8 mouse cellular contexts compared by ENCODE assay signal in the genomic region with DNA sequence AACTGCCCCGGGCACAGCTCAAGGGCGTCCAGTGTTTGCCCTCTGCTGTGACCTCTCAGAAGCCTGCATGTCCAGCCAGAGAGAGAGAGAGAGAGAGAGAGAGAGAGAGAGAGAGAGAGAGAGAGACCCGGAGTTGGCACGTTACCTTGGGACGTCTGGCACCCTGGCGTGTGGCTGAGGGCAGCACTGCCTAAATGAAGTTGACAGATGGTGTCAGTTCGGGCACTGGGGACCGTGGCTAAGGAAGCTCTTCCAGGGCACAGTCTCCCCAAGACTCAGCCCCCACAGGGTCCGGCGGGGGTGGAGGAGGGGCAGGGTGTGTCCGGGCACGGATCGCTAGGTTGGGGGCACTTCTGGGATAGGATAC. TPM values are rescaled to one million over a fixed set of nuclear protein-coding genes. Genes with fewer than 3 reads are reported as not detected.
DNase-seq lines count a peak whose midpoint lies in the region; ATAC-seq and TF ChIP-seq lines count a peak whose summit lies in the region.

No protein-coding gene starts in this region.

- H3K4me3 ChIP-seq in left cerebral cortex, adult 2 months = peak overlapping the region; percentile 43
- peak overlapping the region; percentile 44 for H3K4me3 ChIP-seq in forebrain, embryonic 13.5 days
- H3K4me3 ChIP-seq in liver, embryonic 15.5 days (replicated peaks) = no peak overlapping the region
- H3K4me3 ChIP-seq in stomach, embryonic 15.5 days (replicated peaks) = peak overlapping the region; percentile 58

- no peak for TF ChIP-seq CTCF in left cerebral cortex, adult 2 months (IDR thresholded peaks at IDR 0.05)

- no peaks in the 10 kb centered on the region for H3K9me3 ChIP-seq in forebrain, embryonic 13.5 days (replicated peaks)
- no peaks in the 10 kb centered on the region for H3K9me3 ChIP-seq in liver, embryonic 15.5 days (replicated peaks)
- no peaks in the 10 kb centered on the region for H3K9me3 ChIP-seq in stomach, embryonic 15.5 days

- no peak overlapping the region for H3K9ac ChIP-seq in forebrain, embryonic 13.5 days
- no peak overlapping the region for H3K9ac ChIP-seq in liver, embryonic 15.5 days
- H3K9ac ChIP-seq in stomach, embryonic 15.5 days = peak overlapping the region; percentile 19; the same call in 1 of the 2 replicates

- ATAC-seq in forebrain, embryonic 13.5 days = peak; percentile 22
- ATAC-seq in liver, embryonic 15.5 days (ENCODE audit: insufficient read depth) = no peak
- ATAC-seq in stomach, embryonic 15.5 days (ENCODE audit: insufficient read depth, low FRiP score, low read depth) = no peak
- ATAC-seq in cerebellum, adult (ENCODE audit: insufficient number of reproducible peaks, low FRiP score, low TSS enrichment) = no peak

- no peaks in the 10 kb centered on the region for H3K36me3 ChIP-seq in forebrain, embryonic 13.5 days (ENCODE audit: poor library complexity, severe bottlenecking)
- H3K36me3 ChIP-seq in liver, embryonic 15.5 days (replicated peaks) = no peaks in the 10 kb centered on the region
- H3K36me3 ChIP-seq in stomach, embryonic 15.5 days = no peaks in the 10 kb centered on the region

- intact Hi-C loops in left cerebral cortex, adult 2 months (cut with DNase I) = loop anchor here (5.0 kb wide), 1 partner anchor 177 kb away; no protein-coding TSS in a partner anchor
- intact Hi-C loops in left cerebral cortex, postnatal 10 days (cut with DNase I) = loop anchor here (10.0 kb wide), 1 partner anchor 180 kb away; the partner anchor contains the start of gene Foxc1
- intact Hi-C loops in left cerebral cortex, postnatal 4 days (cut with DNase I) = loop anchor here (5.0 to 10.0 kb wide), 2 partner anchors 638 to 720 kb away; no protein-coding TSS in a partner anchor

- 0% methylated on average over 13 of the region's 13 CpGs for WGBS in forebrain, embryonic 13.5 days
- WGBS in liver, embryonic 15.5 days (ENCODE audit: insufficient replicate concordance) = 2% methylated on average over 13 of the region's 13 CpGs
- under 1% methylated on average over 13 of the region's 13 CpGs for WGBS in stomach, embryonic 15.5 days

- no peak for DNase-seq in left cerebral cortex, adult 2 months (ENCODE audit: extremely low spot score in 1 of 2, low spot score in 2 of 2)
- DNase-seq in left cerebral cortex, postnatal 10 days (ENCODE audit: extremely low spot score in 1 of 2, low spot score in 2 of 2) = no peak
- DNase-seq in left cerebral cortex, postnatal 4 days = no peak
- DNase-seq in testis, postnatal 14 days (ENCODE audit: low spot score) = no peak

- peak overlapping the region; percentile 22 for H3K27ac ChIP-seq in left cerebral cortex, adult 2 months
- H3K27ac ChIP-seq in forebrain, embryonic 13.5 days = no peak overlapping the region
- H3K27ac ChIP-seq in liver, embryonic 15.5 days (replicated peaks) = no peak overlapping the region
- H3K27ac ChIP-seq in stomach, embryonic 15.5 days = peak overlapping the region; percentile 74

- peaks cover 35% of the 10 kb centered on the region for H3K4me1 ChIP-seq in forebrain, embryonic 13.5 days
- peaks cover 15% of the 10 kb centered on the region for H3K4me1 ChIP-seq in liver, embryonic 15.5 days (replicated peaks)
- H3K4me1 ChIP-seq in stomach, embryonic 15.5 days = peaks cover 32% of the 10 kb centered on the region

- H3K4me2 ChIP-seq in forebrain, embryonic 13.5 days = peak overlapping the region; percentile 76
- peak overlapping the region; percentile 53 for H3K4me2 ChIP-seq in liver, embryonic 15.5 days
- peak overlapping the region; percentile 84 for H3K4me2 ChIP-seq in stomach, embryonic 15.5 days

- peaks cover 99% of the 10 kb centered on the region for H3K27me3 ChIP-seq in forebrain, embryonic 13.5 days
- peaks cover 100% of the 10 kb centered on the region for H3K27me3 ChIP-seq in liver, embryonic 15.5 days
- H3K27me3 ChIP-seq in stomach, embryonic 15.5 days (replicated peaks) = peaks cover 89% of the 10 kb centered on the region

RNA-seq across cellular contexts. Expression of gene Foxf2, which starts 0.7 kb away (rescaled TPM):
- total RNA-seq in left cerebral cortex, adult 2 months (2021) = 1 to 10 TPM; 4.6 to 4.9 TPM
- 10 to 100 TPM in 1 of 2 experiments, 1 to 10 TPM in 1; 8.2 to 10.2 TPM for total RNA-seq in left cerebral cortex, postnatal 10 days (2021)
- 2.9 and 3.4 TPM in 2 replicates for polyA plus RNA-seq in forebrain, embryonic 13.5 days (2015; fragmentation: Nextera tagmentation; extraction: Ambion mirVana)
- 0.05 and 0.08 TPM in 2 replicates for polyA plus RNA-seq in liver, embryonic 15.5 days (2015; fragmentation: Nextera tagmentation; extraction: Ambion mirVana)
- 17.5 and 19.0 TPM in 2 replicates for polyA plus RNA-seq in stomach, embryonic 15.5 days (2015; fragmentation: Nextera tagmentation; extraction: Ambion mirVana)
- total RNA-seq in left cerebral cortex, postnatal 4 days (2021) = 10 to 100 TPM; 10.2 to 10.7 TPM

Comparison
In these comparisons a context has a peak if more than half of its experiments do, and no peak if none do; other contexts are left out.
1. H3K27ac ChIP-seq: peak in left cerebral cortex, adult 2 months (single experiment) and stomach, embryonic 15.5 days (single experiment); none in forebrain, embryonic 13.5 days (single experiment) and liver, embryonic 15.5 days (single experiment).
2. Peak in every context shown above with its lines, with median percentiles within 50 percentile points of each other: H3K4me2 ChIP-seq.